Comparison of ENCODE assay signal across 8 mouse cellular contexts in genomic region chr12:8344897-8345296, GRCm38 (mm10). TPM values are rescaled to one million over a fixed set of nuclear protein-coding genes. Genes with fewer than 3 reads are reported as not detected.
DNase-seq lines count a peak whose midpoint lies in the region; ATAC-seq and TF ChIP-seq lines count a peak whose summit lies in the region.

No protein-coding gene starts in this region.

- no peak for ATAC-seq in midbrain, embryonic 13.5 days
- ATAC-seq in frontal cortex, adult (ENCODE audit: low TSS enrichment): peak; percentile 76
- 0 out of 2 replicates have a peak, but pooled peaks have one; percentile 16 for ATAC-seq in hindbrain, embryonic 16.5 days
- no peak for ATAC-seq in limb, embryonic 12.5 days (ENCODE audit: insufficient number of reproducible peaks, insufficient read depth, low FRiP score, low TSS enrichment, low read depth)
- 0 out of 2 replicates have a peak, but pooled peaks have one; percentile 8 for ATAC-seq in midbrain, postnatal 0 days (ENCODE audit: low FRiP score)

- H3K4me3 ChIP-seq in midbrain, embryonic 10.5 days: no peak overlapping the region
- H3K4me3 ChIP-seq in midbrain, embryonic 13.5 days (replicated peaks): no peak overlapping the region
- H3K4me3 ChIP-seq in hindbrain, embryonic 16.5 days (ENCODE audit: low read length): no peak overlapping the region
- H3K4me3 ChIP-seq in limb, embryonic 12.5 days (replicated peaks): no peak overlapping the region
- H3K4me3 ChIP-seq in midbrain, postnatal 0 days (ENCODE audit: low read depth, low read length): no peak overlapping the region

- H3K27ac ChIP-seq in midbrain, embryonic 10.5 days (replicated peaks): peak overlapping the region; percentile 53
- no peak overlapping the region for H3K27ac ChIP-seq in midbrain, embryonic 13.5 days
- H3K27ac ChIP-seq in hindbrain, embryonic 16.5 days (ENCODE audit: low read depth, low read length): 0 out of 2 replicates have a peak overlapping the region, but pooled peaks have one; percentile 18
- H3K27ac ChIP-seq in limb, embryonic 12.5 days: 0 out of 2 replicates have a peak overlapping the region, but pooled peaks have one; percentile 23
- peak overlapping the region; percentile 57; the same call in 1 of the 2 replicates for H3K27ac ChIP-seq in midbrain, postnatal 0 days (ENCODE audit: low read depth, low read length)

- no peaks in the 10 kb centered on the region for H3K27me3 ChIP-seq in midbrain, embryonic 10.5 days (ENCODE audit: low read depth, poor library complexity, severe bottlenecking)
- no peaks in the 10 kb centered on the region for H3K27me3 ChIP-seq in midbrain, embryonic 13.5 days
- H3K27me3 ChIP-seq in hindbrain, embryonic 16.5 days (replicated peaks; ENCODE audit: control insufficient read depth, insufficient read depth, low read length): no peaks in the 10 kb centered on the region
- no peaks in the 10 kb centered on the region for H3K27me3 ChIP-seq in limb, embryonic 12.5 days
- H3K27me3 ChIP-seq in midbrain, postnatal 0 days (ENCODE audit: insufficient read depth, low read length): no peaks in the 10 kb centered on the region

- no peak overlapping the region for H3K9ac ChIP-seq in midbrain, embryonic 13.5 days (replicated peaks)
- H3K9ac ChIP-seq in hindbrain, embryonic 16.5 days (ENCODE audit: low read depth, low read length): no peak overlapping the region
- H3K9ac ChIP-seq in limb, embryonic 12.5 days (replicated peaks): no peak overlapping the region
- H3K9ac ChIP-seq in midbrain, postnatal 0 days (replicated peaks; ENCODE audit: low read length, poor library complexity, severe bottlenecking): no peak overlapping the region

- peaks cover 19% of the 10 kb centered on the region for H3K36me3 ChIP-seq in midbrain, embryonic 10.5 days
- H3K36me3 ChIP-seq in midbrain, embryonic 13.5 days: peaks cover 15% of the 10 kb centered on the region
- peaks cover 14% of the 10 kb centered on the region for H3K36me3 ChIP-seq in hindbrain, embryonic 16.5 days (ENCODE audit: control insufficient read depth, insufficient read depth, low read length)
- H3K36me3 ChIP-seq in limb, embryonic 12.5 days: peaks cover 25% of the 10 kb centered on the region
- H3K36me3 ChIP-seq in midbrain, postnatal 0 days (ENCODE audit: insufficient read depth, low read length): peaks cover 19% of the 10 kb centered on the region

- DNase-seq in midbrain, embryonic 10.5 days (ENCODE audit: low spot score): no peak
- no peak for DNase-seq in midbrain, postnatal 0 days (ENCODE audit: low spot score)
- DNase-seq in c-Kit-positive CD71-positive TER-119-positive erythroid progenitor cells, embryonic 14.5 days (ENCODE audit: low spot score): no peak
- DNase-seq in embryo, embryonic 10.5 days (ENCODE audit: low spot score): no peak

- TF ChIP-seq CTCF in midbrain, postnatal 0 days (IDR thresholded peaks at IDR 0.05): no peak

- 83% methylated on average over 9 of the region's 9 CpGs for WGBS in midbrain, embryonic 10.5 days
- 72% methylated on average over 9 of the region's 9 CpGs for whole genome bisulfite sequencing in midbrain, embryonic 13.5 days
- 68% methylated on average over 9 of the region's 9 CpGs for WGBS in hindbrain, embryonic 16.5 days
- WGBS in limb, embryonic 12.5 days: 68% methylated on average over 9 of the region's 9 CpGs
- WGBS in midbrain, postnatal 0 days: 62% methylated on average over 9 of the region's 9 CpGs

- no peak overlapping the region for H3K4me2 ChIP-seq in midbrain, embryonic 13.5 days (replicated peaks)
- no peak overlapping the region for H3K4me2 ChIP-seq in hindbrain, embryonic 16.5 days (ENCODE audit: low read length)
- H3K4me2 ChIP-seq in limb, embryonic 12.5 days: no peak overlapping the region
- no peak overlapping the region for H3K4me2 ChIP-seq in midbrain, postnatal 0 days (ENCODE audit: low read depth, low read length, poor library complexity, severe bottlenecking)

- no peaks in the 10 kb centered on the region for H3K9me3 ChIP-seq in midbrain, embryonic 10.5 days (replicated peaks)
- no peaks in the 10 kb centered on the region for H3K9me3 ChIP-seq in midbrain, embryonic 13.5 days
- no peaks in the 10 kb centered on the region for H3K9me3 ChIP-seq in hindbrain, embryonic 16.5 days (ENCODE audit: control insufficient read depth, low read length)
- no peaks in the 10 kb centered on the region for H3K9me3 ChIP-seq in limb, embryonic 12.5 days
- no peaks in the 10 kb centered on the region for H3K9me3 ChIP-seq in midbrain, postnatal 0 days (ENCODE audit: low read length)

- H3K4me1 ChIP-seq in midbrain, embryonic 10.5 days: peaks cover 33% of the 10 kb centered on the region
- H3K4me1 ChIP-seq in midbrain, embryonic 13.5 days (replicated peaks): peaks cover 9% of the 10 kb centered on the region
- H3K4me1 ChIP-seq in hindbrain, embryonic 16.5 days (ENCODE audit: control insufficient read depth, insufficient read depth, low read depth, low read length): no peaks in the 10 kb centered on the region; the same call in 1 of the 2 replicates
- H3K4me1 ChIP-seq in limb, embryonic 12.5 days (replicated peaks): peaks cover 10% of the 10 kb centered on the region; the same call in 1 of the 2 replicates
- H3K4me1 ChIP-seq in midbrain, postnatal 0 days (ENCODE audit: insufficient read depth, low read length): 0 out of 2 replicates have a peak, but pooled peaks cover 4% of the 10 kb centered on the region

RNA-seq across cellular contexts. Expression of gene Hs1bp3, which starts 31.7 kb away (rescaled TPM):
- polyA plus RNA-seq in midbrain, embryonic 10.5 days (2016; fragmentation: Nextera tagmentation; extraction: Ambion mirVana): 14.9 and 15.8 TPM in 2 replicates
- 7.7 and 9.0 TPM in 2 replicates for polyA plus RNA-seq in midbrain, embryonic 13.5 days (2015; fragmentation: Nextera tagmentation; extraction: Ambion mirVana)
- 10.1 and 10.6 TPM in 2 replicates for polyA plus RNA-seq in hindbrain, embryonic 16.5 days (2015; fragmentation: Nextera tagmentation; extraction: Ambion mirVana)
- polyA plus RNA-seq in limb, embryonic 12.5 days (2016; fragmentation: Nextera tagmentation; extraction: Ambion mirVana): 17.5 and 19.9 TPM in 2 replicates
- 5.9 and 8.3 TPM in 2 replicates for total RNA-seq in midbrain, postnatal 0 days (2014; rRNA removed)
- polyA plus RNA-seq in midbrain, postnatal 0 days (2015; fragmentation: Nextera tagmentation; extraction: Ambion mirVana): 5.1 and 5.4 TPM in 2 replicates

RNA-seq across cellular contexts. Expression of gene Gdf7, which starts 43.1 kb away (rescaled TPM):
- 0.19 and 0.48 TPM in 2 replicates for polyA plus RNA-seq in midbrain, embryonic 10.5 days (2016; fragmentation: Nextera tagmentation; extraction: Ambion mirVana)
- 0.43 and 0.58 TPM in 2 replicates for polyA plus RNA-seq in midbrain, embryonic 13.5 days (2015; fragmentation: Nextera tagmentation; extraction: Ambion mirVana)
- 0.28 and 0.29 TPM in 2 replicates for polyA plus RNA-seq in hindbrain, embryonic 16.5 days (2015; fragmentation: Nextera tagmentation; extraction: Ambion mirVana)
- 0.80 and 0.88 TPM in 2 replicates for polyA plus RNA-seq in limb, embryonic 12.5 days (2016; fragmentation: Nextera tagmentation; extraction: Ambion mirVana)
- 4.7 TPM in 1 of 2 replicates, not detected in the other for total RNA-seq in midbrain, postnatal 0 days (2014; rRNA removed)
- polyA plus RNA-seq in midbrain, postnatal 0 days (2015; fragmentation: Nextera tagmentation; extraction: Ambion mirVana): 0.11 and 0.12 TPM in 2 replicates

Comparison
In these comparisons a context has a peak if more than half of its experiments do, and no peak if none do; other contexts are left out.
1. ATAC-seq: peak in frontal cortex, adult (single experiment), hindbrain, embryonic 16.5 days (single experiment) and midbrain, postnatal 0 days (single experiment); none in midbrain, embryonic 13.5 days (single experiment) and limb, embryonic 12.5 days (single experiment).